ENCODE assay signal across 8 mouse cellular contexts in genomic region chr1:157745611-157746010, GRCm38 (mm10).
DNase-seq lines count a peak whose midpoint lies in the region; ATAC-seq and TF ChIP-seq lines count a peak whose summit lies in the region.

No protein-coding gene starts in this region.

- no peaks in the 10 kb centered on the region for H3K9me3 ChIP-seq in forebrain, embryonic 14.5 days (replicated peaks; ENCODE audit: control insufficient read depth, low read length)
- H3K9me3 ChIP-seq in limb, embryonic 14.5 days (ENCODE audit: control insufficient read depth, low read length), result no peaks in the 10 kb centered on the region

- no peak overlapping the region for H3K4me2 ChIP-seq in forebrain, embryonic 14.5 days (ENCODE audit: low read length)
- H3K4me2 ChIP-seq in limb, embryonic 14.5 days (replicated peaks; ENCODE audit: low read depth, low read length, severe bottlenecking), result no peak overlapping the region

- TF ChIP-seq CTCF in thymus, adult 2 months (IDR thresholded peaks at IDR 0.05; ENCODE audit: borderline replicate concordance, control insufficient read depth, extremely low read depth, insufficient read depth, low read length, poor library complexity), result no peak

- H3K27ac ChIP-seq in thymus, adult 2 months (ENCODE audit: control insufficient read depth, insufficient read depth, low read length), result no peak overlapping the region
- H3K27ac ChIP-seq in forebrain, embryonic 14.5 days (ENCODE audit: low read depth, low read length), result no peak overlapping the region
- no peak overlapping the region for H3K27ac ChIP-seq in limb, embryonic 14.5 days (replicated peaks; ENCODE audit: low read depth, low read length)

- no peak for TF ChIP-seq POLR2A in thymus, adult 2 months (IDR thresholded peaks at IDR 0.05; ENCODE audit: control insufficient read depth, extremely low read depth, insufficient read depth, low read length, poor library complexity)
- no peak for TF ChIP-seq POLR2A in limb, embryonic 14.5 days (IDR thresholded peaks at IDR 0.05; ENCODE audit: borderline replicate concordance, extremely low read depth, insufficient read depth, insufficient read length)

- H3K4me1 ChIP-seq in thymus, adult 2 months (replicated peaks; ENCODE audit: control insufficient read depth, insufficient read depth, low read length), result no peaks in the 10 kb centered on the region
- peaks cover 7% of the 10 kb centered on the region; the same call in 1 of the 2 replicates for H3K4me1 ChIP-seq in forebrain, embryonic 14.5 days (ENCODE audit: control insufficient read depth, insufficient read depth, low read length)
- no peaks in the 10 kb centered on the region for H3K4me1 ChIP-seq in limb, embryonic 14.5 days (ENCODE audit: control insufficient read depth, insufficient read depth, low read length)

- H3K9ac ChIP-seq in forebrain, embryonic 14.5 days (ENCODE audit: low read length), result no peak overlapping the region
- no peak overlapping the region for H3K9ac ChIP-seq in limb, embryonic 14.5 days (ENCODE audit: low read depth, low read length, severe bottlenecking)

- H3K4me3 ChIP-seq in thymus, adult 2 months (ENCODE audit: control insufficient read depth, insufficient read depth, low read length), result no peak overlapping the region
- H3K4me3 ChIP-seq in forebrain, embryonic 14.5 days (ENCODE audit: low read depth, low read length), result no peak overlapping the region
- no peak overlapping the region for H3K4me3 ChIP-seq in limb, embryonic 14.5 days (replicated peaks; ENCODE audit: low read length)

- ATAC-seq in forebrain, embryonic 14.5 days, result peak; percentile 73; the same call in 1 of the 2 replicates
- no peak for ATAC-seq in limb, embryonic 14.5 days (ENCODE audit: low FRiP score, low read depth)

- peak; percentile 3 for DNase-seq in thymus, postnatal 0 days (ENCODE audit: low spot score)
- DNase-seq in thymus, adult 2 months, result no peak
- DNase-seq in cerebellum, adult 11-12 months, result peak; percentile 13
- DNase-seq in forebrain, embryonic 14.5 days (ENCODE audit: low spot score), result peak; percentile 93
- peak; percentile 73 for DNase-seq in kidney, postnatal 10 days
- DNase-seq in limb, embryonic 14.5 days (ENCODE audit: low spot score), result peak; percentile 75
- peak; percentile 89 for DNase-seq in retina, embryonic 14.5 days (ENCODE audit: low spot score)
- DNase-seq in thymus, postnatal 10 days (ENCODE audit: low spot score in 2 of 2), result no peak

- H3K36me3 ChIP-seq in thymus, adult 2 months (ENCODE audit: control insufficient read depth, insufficient read depth, low read length), result no peaks in the 10 kb centered on the region
- H3K36me3 ChIP-seq in forebrain, embryonic 14.5 days (ENCODE audit: control insufficient read depth, insufficient read depth, low read length), result no peaks in the 10 kb centered on the region
- H3K36me3 ChIP-seq in limb, embryonic 14.5 days (ENCODE audit: control insufficient read depth, insufficient read depth, low read length), result no peaks in the 10 kb centered on the region

- H3K27me3 ChIP-seq in thymus, adult 2 months (ENCODE audit: control insufficient read depth, insufficient read depth, low read length), result no peaks in the 10 kb centered on the region
- no peaks in the 10 kb centered on the region for H3K27me3 ChIP-seq in forebrain, embryonic 14.5 days (replicated peaks; ENCODE audit: control insufficient read depth, insufficient read depth, low read length)
- H3K27me3 ChIP-seq in limb, embryonic 14.5 days (ENCODE audit: control insufficient read depth, insufficient read depth, low read length), result no peaks in the 10 kb centered on the region

Comparison
In these comparisons a context has a peak if more than half of its experiments do, and no peak if none do; other contexts are left out.
1. DNase-seq: peak in thymus, postnatal 0 days (single experiment), cerebellum, adult 11-12 months (single experiment), forebrain, embryonic 14.5 days (single experiment), kidney, postnatal 10 days (single experiment), limb, embryonic 14.5 days (single experiment) and retina, embryonic 14.5 days (single experiment); none in thymus, adult 2 months (single experiment) and thymus, postnatal 10 days (0 of 2).